Mouse (Mus musculus): Measurements from ENCODE around the gene Sort1. TPM values are rescaled to one million over a fixed set of nuclear protein-coding genes. Genes with fewer than 3 reads are reported as not detected.

Gene Sort1
- polyA plus RNA-seq, 1 experiment from 2014 or later = 11.7 TPM

DNA sequence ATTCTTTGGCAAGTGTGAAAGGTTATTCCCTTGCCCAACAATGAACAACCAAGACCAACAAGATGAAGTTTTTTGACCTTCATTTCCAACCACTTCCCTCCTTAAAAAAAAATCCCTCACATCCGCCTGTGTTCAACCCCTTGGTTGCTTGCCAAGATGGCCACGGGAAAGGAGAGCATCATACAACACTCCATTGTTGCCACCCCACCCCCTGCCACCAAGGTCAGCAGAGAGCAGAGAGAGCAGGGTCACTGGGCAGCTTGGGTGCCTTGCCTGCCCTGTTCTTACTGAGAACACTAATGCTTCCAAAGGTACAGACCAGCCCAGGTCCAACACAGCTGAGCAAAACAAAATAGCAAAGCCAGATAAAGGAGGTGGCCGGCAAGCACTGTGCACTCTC, 88.4 kb downstream of the Sort1 start:
- no peaks in the 10 kb centered on the region for H3K27me3 ChIP-seq (ENCODE audit: insufficient read depth, low read length)
- H3K9ac ChIP-seq (ENCODE audit: low read depth, low read length) = no peak overlapping the region
- WGBS = 43% methylated on average over 3 of the region's 3 CpGs
- H3K27ac ChIP-seq = no peak overlapping the region
- H3K4me2 ChIP-seq (ENCODE audit: low read length) = no peak overlapping the region
- H3K36me3 ChIP-seq (ENCODE audit: insufficient read depth, low read length) = no peaks in the 10 kb centered on the region
- TF ChIP-seq CTCF (IDR thresholded peaks at IDR 0.05; ENCODE audit: low read depth) = no peak
- no peak overlapping the region for H3K4me3 ChIP-seq (replicated peaks; ENCODE audit: low read depth, low read length)
- DNase-seq (ENCODE audit: low spot score) (no peak), ATAC-seq (replicated peaks; ENCODE audit: low FRiP score, low read depth) (no peak)
- H3K4me1 ChIP-seq (replicated peaks; ENCODE audit: insufficient read depth, low read length) = no peaks in the 10 kb centered on the region
- no peaks in the 10 kb centered on the region for H3K9me3 ChIP-seq (replicated peaks; ENCODE audit: low read length)

DNA sequence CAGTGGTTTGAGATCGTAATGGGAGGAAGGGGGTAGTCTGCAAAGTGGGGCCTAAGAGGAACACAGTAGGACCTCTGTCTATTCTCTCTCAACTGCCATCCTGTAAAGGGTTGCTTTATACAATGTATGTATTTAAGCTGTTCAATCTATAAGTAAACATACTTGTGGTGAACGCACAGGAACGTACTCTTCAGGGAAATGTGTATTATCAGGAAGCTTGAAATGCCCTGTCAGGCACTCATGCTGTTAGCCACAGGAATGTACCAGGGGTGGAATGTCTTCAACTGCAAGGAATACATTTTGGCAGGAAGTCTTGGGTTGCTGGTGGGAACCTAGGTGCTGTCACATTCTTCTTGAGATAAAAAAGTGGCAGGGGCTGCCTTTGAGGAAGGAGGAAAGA, 88.8 kb downstream of the Sort1 start:
- H3K4me2 ChIP-seq (ENCODE audit: low read length) = no peak overlapping the region
- H3K9me3 ChIP-seq (replicated peaks; ENCODE audit: low read length) = no peaks in the 10 kb centered on the region
- no peak overlapping the region for H3K4me3 ChIP-seq (replicated peaks; ENCODE audit: low read depth, low read length)
- ATAC-seq (replicated peaks; ENCODE audit: low FRiP score, low read depth) (no peak), DNase-seq (ENCODE audit: low spot score) (no peak)
- H3K27ac ChIP-seq = no peak overlapping the region
- H3K36me3 ChIP-seq (ENCODE audit: insufficient read depth, low read length) = no peaks in the 10 kb centered on the region
- H3K27me3 ChIP-seq (ENCODE audit: insufficient read depth, low read length) = no peaks in the 10 kb centered on the region
- no peak overlapping the region for H3K9ac ChIP-seq (ENCODE audit: low read depth, low read length)
- WGBS = 83% methylated on average over 3 of the region's 3 CpGs
- H3K4me1 ChIP-seq (replicated peaks; ENCODE audit: insufficient read depth, low read length) = no peaks in the 10 kb centered on the region
- no peak for TF ChIP-seq CTCF (IDR thresholded peaks at IDR 0.05; ENCODE audit: low read depth)

DNA sequence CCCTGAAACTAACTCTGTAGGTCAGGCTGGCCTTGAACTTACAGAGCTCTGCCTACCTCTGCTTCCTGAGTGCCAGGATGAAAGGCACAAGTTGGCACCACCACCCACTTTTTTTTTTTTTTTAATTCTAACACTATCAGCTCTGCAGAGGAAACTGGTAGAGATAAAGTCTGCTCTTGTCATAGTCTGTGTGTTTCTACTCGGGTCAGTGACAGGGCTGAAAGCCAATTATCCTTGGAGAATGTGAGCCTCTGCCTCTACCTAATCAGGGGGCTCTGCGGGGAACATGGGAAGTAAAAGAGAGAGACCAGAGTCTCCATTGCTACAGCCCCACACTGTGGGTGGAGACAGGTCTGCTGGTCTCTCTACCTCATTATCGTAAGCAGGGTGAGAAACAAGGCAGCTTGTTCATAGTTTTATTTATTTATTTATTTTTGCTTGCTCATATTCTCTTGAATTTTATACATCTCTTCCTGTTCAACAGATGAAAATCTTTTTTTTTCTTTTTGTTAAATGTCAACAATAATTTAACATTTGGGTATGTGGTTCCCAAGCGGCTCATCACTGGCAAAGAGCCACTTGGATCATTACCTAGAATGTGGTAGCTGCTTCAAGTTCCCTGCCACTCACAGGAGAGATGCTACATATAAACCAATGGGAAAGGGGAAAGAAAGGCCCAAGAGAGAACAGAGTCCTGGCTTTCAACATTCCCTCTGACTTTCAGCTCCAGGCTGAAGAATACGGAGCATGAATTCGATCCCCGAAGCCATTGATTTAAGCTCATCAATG, 95.2 kb downstream of the Sort1 start:
- Histone ChIP-seq H3K36me3 (ENCODE audit: insufficient read depth, low read length) (no peaks in the 10 kb centered on the region), H3K9me3 (replicated peaks; ENCODE audit: low read length) (no peaks in the 10 kb centered on the region), H3K9ac (ENCODE audit: low read depth, low read length) (no peak overlapping the region), H3K27me3 (ENCODE audit: insufficient read depth, low read length) (no peaks in the 10 kb centered on the region), H3K4me3 (replicated peaks; ENCODE audit: low read depth, low read length) (no peak overlapping the region), H3K27ac (no peak overlapping the region), H3K4me2 (ENCODE audit: low read length) (no peak overlapping the region), H3K4me1 (replicated peaks; ENCODE audit: insufficient read depth, low read length) (0 out of 2 replicates have a peak, but pooled peaks cover 2% of the 10 kb centered on the region)
- 87% methylated on average over 7 of the region's 7 CpGs for WGBS
- TF ChIP-seq CTCF (IDR thresholded peaks at IDR 0.05; ENCODE audit: low read depth) = no peak
- ATAC-seq (replicated peaks; ENCODE audit: low FRiP score, low read depth) (no peak), DNase-seq (ENCODE audit: low spot score) (no peak)

DNA sequence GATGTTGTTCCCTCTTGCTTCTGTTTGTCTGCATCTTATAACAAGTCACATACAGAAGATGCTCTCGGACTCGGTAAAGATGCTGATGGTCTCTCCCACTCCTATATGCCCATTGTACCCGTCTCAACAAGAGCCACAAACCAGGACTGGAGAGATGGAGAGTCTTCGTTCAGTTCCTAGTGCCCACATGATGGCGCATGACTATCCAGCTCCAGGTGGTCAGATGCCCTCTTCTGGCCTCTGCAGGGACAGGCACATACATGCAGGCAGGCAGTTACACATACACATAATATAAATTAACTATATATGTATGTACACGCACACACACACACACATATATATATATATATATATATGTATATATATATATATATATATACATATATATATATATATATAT, 96.8 kb downstream of the Sort1 start:
- Histone ChIP-seq H3K4me3 (replicated peaks; ENCODE audit: low read depth, low read length) (no peak overlapping the region), H3K4me2 (ENCODE audit: low read length) (no peak overlapping the region), H3K27ac (no peak overlapping the region), H3K4me1 (replicated peaks; ENCODE audit: insufficient read depth, low read length) (peaks cover 7% of the 10 kb centered on the region; the same call in 1 of the 2 replicates), H3K9me3 (replicated peaks; ENCODE audit: low read length) (no peaks in the 10 kb centered on the region), H3K27me3 (ENCODE audit: insufficient read depth, low read length) (no peaks in the 10 kb centered on the region), H3K9ac (ENCODE audit: low read depth, low read length) (no peak overlapping the region), H3K36me3 (ENCODE audit: insufficient read depth, low read length) (no peaks in the 10 kb centered on the region)
- TF ChIP-seq CTCF (IDR thresholded peaks at IDR 0.05; ENCODE audit: low read depth) = peak; percentile 64
- DNase-seq (ENCODE audit: low spot score) (no peak), ATAC-seq (replicated peaks; ENCODE audit: low FRiP score, low read depth) (no peak)
- WGBS = 83% methylated on average over 6 of the region's 6 CpGs

DNA sequence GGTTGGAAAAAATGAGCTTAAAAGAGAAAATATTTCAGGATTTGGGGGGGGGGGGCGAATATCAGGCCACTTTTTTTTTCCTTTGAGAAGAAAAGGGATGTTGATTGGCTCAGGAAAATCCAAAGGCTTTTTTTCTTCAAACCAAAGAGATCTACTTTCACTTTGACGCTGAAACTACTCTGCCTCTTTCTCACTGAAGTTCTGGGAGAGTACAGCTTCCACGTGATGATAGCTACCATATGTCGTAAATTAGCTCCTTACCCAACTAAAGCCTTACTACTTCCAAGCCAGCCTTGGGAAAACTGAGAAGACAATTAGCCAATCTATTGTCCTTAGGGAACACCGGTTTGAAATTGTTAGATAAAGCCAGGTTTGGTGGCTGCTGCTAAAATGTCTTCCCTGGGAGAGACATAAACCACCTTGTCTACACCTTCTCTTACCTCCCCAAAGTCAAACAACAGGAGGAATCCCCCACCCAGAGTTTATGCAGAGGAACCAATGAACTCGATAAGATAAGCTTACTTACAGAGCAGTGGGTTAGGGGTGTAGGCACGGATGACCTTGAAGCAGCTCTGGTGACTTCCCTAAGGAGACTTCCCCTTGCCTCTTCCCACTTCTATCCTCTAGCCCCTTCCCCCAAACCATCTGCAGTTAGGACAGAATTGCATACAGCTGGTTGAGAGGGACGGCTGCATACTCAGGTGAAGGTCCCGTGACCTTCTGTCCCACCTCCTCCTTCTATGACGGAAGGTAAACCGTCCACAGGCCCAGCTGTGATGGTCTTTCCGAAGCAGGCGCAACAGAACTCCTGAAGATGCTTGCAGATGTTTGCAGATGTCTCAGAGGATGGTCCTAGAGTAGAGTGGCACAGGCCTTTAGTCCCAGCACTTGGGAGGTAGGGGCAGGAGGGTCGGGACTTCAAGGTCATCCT, 98.3 kb downstream of the Sort1 start:
- no peak overlapping the region for H3K27ac ChIP-seq

More for the DNA sequence above, 98.3 kb downstream of the Sort1 start:
- H3K9ac ChIP-seq (ENCODE audit: low read depth, low read length) = no peak overlapping the region
- H3K27me3 ChIP-seq (ENCODE audit: insufficient read depth, low read length) = no peaks in the 10 kb centered on the region
- no peak for ATAC-seq (replicated peaks; ENCODE audit: low FRiP score, low read depth)
- no peaks in the 10 kb centered on the region for H3K9me3 ChIP-seq (replicated peaks; ENCODE audit: low read length)
- H3K4me1 ChIP-seq (replicated peaks; ENCODE audit: insufficient read depth, low read length) = peaks cover 7% of the 10 kb centered on the region; the same call in 1 of the 2 replicates
- peak; percentile 44 for DNase-seq (ENCODE audit: low spot score)
- no peak for TF ChIP-seq CTCF (IDR thresholded peaks at IDR 0.05; ENCODE audit: low read depth)
- no peaks in the 10 kb centered on the region for H3K36me3 ChIP-seq (ENCODE audit: insufficient read depth, low read length)
- H3K4me3 ChIP-seq (replicated peaks; ENCODE audit: low read depth, low read length) = no peak overlapping the region
- peak overlapping the region; percentile 28 for H3K4me2 ChIP-seq (ENCODE audit: low read length)
- 66% methylated on average over 14 of the region's 14 CpGs for WGBS
